ENCODE assay signal across 9 mouse cellular contexts in the genomic region with DNA sequence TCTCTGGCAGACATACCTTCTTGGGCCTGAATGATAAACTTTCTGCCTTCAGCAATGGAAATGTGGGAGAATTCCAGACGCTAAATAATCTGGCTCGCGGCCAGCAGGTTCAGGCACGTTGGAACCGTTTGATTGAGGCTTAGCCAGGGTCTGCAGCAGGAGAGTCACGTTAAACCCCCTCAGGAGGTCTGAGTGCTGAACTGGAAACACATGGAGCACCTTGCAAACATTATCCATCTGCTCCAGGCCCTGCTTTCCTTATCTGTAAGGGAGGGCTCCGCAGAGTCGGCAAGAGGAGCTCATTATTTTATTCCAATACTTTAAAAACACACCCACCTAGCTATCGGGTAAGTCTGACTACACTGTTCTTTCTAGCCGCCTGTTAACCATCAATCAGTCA. TPM values are rescaled to one million over a fixed set of nuclear protein-coding genes. Genes with fewer than 3 reads are reported as not detected.
A peak's percentile ranks its signal among the peaks of the same experiment; 100 is the strongest.
DNase-seq lines count a peak whose midpoint lies in the region; ATAC-seq lines count a peak whose summit lies in the region.
"Had no signal": no experiment of that assay in that cellular context is flagged by ENCODE, and none has a peak within 500 bp of the region (broad histone marks: within the 10 kb centered on the region; RNA-seq: fewer than 3 reads in every experiment).

No protein-coding gene starts in this region.

- DNase-seq in right cerebral cortex, postnatal 4 days: peak; percentile 10
- DNase-seq in right cerebral cortex, postnatal 25 days: no peak
- DNase-seq in heart, postnatal 4 days: peak; percentile 22
- peak; percentile 77 for DNase-seq in mesoderm, embryonic 11.5 days (ENCODE audit: low read depth, low spot score)
- DNase-seq in ovary, adult 18-20 months (ENCODE audit: low spot score): no peak
- no peak for DNase-seq in left cerebral cortex, postnatal 36 days (ENCODE audit: low spot score in 2 of 2)
- DNase-seq: cerebellum, adult 9-11 months had no signal

- intact Hi-C loops in left cerebral cortex, postnatal 36 days (cut with DNase I): no loop called here

- ATAC-seq in erythroblast, adult 5-6 weeks (replicated peaks; ENCODE audit: low FRiP score, poor library complexity, severe bottlenecking): no peak
- ATAC-seq: Patski had no signal

RNA-seq across cellular contexts. Expression of a gene that starts 52.3 kb away (rescaled TPM):
- total RNA-seq in heart, postnatal 4 days (2021): 10 to 100 TPM in 1 of 2 experiments, 1 to 10 TPM in 1; 9.7 to 12.9 TPM
- total RNA-seq in erythroblast, adult 5-6 weeks (2015; ENCODE audit: low replicate concordance): 85.7 and 130 TPM in 2 replicates
- total RNA-seq in erythroblast, adult 5-6 weeks (2017; ENCODE audit: low replicate concordance): 39.9 and 49.1 TPM in 2 replicates
- 10 to 100 TPM; 13.6 to 16.9 TPM for total RNA-seq in left cerebral cortex, postnatal 36 days (2021)

Comparison
In these comparisons a context has a peak if more than half of its experiments do, and no peak if none do; other contexts are left out.
1. DNase-seq: peak in right cerebral cortex, postnatal 4 days (single experiment), heart, postnatal 4 days (single experiment) and mesoderm, embryonic 11.5 days (single experiment); none in right cerebral cortex, postnatal 25 days (single experiment), ovary, adult 18-20 months (single experiment) and left cerebral cortex, postnatal 36 days (0 of 2).